Mouse (Mus musculus): ENCODE results near the gene Nubp2.

Gene Nubp2

DNA sequence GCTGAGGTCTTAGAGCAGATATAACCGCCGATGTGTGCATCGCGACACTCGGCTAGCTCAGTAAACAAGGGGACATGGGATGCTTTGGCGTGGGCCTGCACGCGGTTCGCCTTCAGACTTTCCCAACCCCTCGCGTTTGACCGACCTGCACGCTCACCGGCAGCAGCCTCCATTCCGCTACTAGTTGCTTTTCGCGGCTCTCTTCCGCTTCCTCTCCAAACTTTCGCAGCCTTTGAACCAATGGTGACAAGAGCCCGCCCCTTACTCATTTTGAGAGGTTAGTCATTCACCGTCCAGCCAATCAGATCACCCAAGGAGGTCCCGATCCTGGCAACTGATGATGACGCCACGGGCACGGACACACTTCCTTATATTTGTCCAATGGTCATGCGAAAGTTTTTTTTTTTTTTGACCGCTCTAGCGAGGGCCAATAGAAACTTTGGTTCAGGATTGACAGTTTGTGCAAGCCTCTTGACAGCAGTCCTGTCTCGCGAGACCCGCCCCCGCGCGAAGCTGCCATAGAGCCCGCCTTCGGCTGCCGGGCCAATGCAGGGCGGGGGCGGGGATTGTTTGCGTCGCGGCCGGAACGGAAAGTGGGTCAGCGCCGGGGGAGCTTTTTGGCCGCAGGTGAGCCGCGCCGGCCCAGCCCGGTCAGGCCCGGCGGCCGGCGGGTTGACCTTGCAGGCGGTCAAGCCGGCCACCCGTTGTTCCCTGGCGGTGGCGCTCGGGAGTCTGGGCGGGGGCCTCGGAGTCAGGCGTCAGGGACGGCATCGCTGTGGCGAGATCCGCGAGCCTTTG is at the start of gene Nubp2, which contains the start of gene Spsb3:
Nubp2 (minus strand) TSS at position 216 of the 798 bp plus-strand sequence.
Spsb3 (plus strand) TSS at position 510 of the 798 bp plus-strand sequence.
- DNase-seq: peak; percentile 99

DNA sequence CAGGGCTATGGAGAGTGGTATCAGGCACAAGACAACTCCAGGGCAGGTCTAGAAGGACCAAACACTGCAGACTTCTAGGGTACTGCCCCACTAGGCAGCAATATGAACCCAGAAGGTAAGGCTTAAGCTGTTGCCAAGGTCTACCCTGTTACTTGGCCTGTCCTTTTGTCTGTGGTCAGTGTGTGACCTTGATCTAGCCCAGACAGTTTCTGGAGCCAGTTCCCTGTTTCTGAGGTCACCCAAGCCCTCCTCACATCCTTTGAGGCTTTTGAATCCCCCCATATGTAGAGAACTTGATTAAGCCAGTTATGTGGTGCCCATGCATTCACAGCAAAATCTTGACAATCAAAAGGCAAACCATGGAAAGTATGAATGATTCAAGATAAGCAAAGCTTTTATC is 49.5 kb upstream of the Nubp2 start:
- no peak for DNase-seq

DNA sequence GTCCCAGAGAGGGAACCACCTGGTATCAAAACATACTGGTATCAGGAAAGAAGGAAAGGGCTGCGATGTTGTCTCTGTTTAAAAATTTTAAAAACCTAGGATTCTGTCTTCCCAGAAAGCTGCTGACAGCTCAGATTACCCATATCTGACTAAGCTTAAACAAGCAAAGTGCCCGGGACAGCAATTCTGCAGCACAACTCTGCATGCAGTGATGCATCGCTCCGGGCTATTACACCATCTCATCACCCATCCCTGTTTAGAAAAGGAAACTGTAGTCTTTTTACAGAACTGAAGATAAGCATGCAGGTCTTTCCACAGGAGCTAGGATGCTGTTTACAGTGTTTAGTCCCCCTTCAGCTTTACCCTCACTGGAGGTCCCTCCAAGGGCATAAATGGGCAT is 48.8 kb upstream of the Nubp2 start:
- DNase-seq: no peak

DNA sequence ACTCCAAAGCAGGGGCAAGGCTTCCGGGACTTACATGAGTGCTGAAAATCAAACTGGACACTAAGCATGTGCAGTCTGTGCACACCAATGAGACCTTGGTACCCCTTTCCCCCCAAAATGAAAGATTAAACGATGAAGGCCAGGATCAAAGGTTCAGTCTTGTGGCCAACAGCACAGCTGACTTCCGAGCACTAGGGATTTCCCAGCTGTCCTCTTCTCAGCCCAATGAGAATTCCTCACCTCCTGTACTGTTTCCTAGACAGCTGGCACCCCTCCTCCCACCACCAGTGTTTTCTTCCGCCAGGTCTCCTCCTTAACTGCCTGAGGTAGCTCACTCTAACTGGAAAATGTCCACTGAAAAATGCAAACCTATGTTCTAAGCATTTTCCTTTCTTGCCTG is 47.0 kb upstream of the Nubp2 start:
- no peak for DNase-seq

DNA sequence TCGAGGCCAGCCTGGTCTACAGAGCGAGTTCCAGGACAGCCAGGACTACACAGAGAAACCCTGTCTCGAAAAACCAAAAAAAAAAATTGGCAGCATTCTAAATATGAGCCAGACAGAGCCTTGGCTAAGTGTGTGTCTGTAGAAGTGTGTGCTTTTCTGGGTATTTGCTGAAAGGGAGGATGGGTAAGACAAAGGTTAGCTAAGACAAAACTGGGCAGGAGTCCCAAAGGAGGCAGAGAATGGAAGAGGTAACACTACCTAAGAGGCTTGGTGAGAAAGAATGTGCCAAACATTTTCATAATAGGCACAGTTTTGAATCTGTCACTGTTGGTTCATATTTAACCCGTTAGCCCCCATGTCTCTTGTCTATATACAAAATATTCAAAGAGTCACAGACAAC is 46.3 kb upstream of the Nubp2 start:
- no peak for DNase-seq

DNA sequence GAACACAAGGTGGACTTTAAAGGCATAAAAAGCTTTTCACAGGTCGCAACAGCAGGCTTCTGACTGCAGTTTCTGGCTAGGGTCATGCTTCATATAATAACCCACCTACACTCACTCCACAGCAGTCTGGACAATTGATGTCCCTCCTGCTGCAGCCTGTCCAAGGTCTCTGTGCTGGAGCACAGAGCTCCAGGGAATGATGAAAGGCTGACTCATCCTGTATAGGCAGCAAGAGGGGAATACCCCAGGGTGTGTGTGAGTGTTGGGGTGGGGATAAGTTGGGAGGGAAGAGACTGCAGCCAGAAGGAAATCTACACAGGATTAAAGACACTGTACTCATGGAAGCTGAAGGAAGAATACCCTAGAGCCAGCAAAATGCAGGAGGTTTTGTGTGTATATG is 43.4 kb upstream of the Nubp2 start:
- DNase-seq: no peak

DNA sequence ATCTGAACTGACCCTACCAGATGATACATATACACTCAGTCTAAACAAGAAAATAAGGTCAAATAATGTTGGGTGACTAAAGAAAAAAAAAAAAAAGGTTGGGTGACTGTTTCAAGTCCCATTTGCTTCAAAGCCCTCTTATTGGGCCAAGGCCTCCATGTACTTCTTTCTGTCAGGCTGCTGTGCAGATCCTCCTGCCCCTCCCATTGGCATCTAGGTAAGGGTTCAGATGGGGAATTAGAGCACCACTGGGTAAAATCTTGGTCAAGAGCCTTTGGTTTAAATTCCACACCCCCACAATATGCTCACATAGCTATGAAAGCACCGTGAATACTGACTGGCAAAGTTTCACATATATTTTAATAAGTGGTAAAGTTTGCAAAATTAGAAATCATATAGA is 37.1 kb upstream of the Nubp2 start:
- DNase-seq: no peak

DNA sequence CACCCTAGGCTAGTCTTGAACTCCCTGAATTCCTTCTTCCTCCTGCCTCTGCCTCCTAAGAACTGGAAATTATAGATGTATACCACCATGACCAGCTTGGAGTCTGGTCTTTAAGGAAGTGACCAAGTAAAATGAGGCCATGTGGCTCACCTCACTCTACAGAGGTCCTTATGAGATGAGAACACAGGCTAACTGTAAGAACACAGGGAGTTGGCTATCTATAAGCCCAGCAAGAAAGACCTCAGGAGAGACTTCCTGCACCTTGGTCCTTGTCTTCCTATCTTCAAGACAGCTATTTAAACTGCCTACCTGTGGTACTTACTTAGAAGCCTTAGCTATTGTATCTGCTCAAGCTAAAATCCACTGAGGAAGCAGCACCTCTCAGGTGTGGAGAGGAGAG is 27.8 kb upstream of the Nubp2 start:
- no peak for DNase-seq

DNA sequence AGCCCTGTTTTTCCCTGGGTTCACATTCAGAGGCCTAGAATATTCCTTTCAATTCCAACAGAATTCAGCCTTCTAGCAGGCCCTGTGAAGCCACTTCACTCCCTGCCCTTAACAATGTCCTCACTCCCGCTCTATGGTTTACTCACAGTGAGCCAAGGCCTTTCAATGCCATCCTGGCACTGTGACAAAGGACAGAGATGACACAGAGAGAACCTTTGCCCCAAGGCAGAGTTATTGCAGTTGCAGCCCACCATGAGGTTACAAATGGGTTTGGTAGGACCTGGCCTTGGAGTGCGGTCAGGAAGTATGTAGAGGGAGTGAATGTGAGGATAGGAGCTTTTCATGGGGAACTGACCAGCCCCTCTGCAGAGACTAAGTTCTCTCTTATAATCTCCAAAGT is 21.4 kb upstream of the Nubp2 start:
- no peak for DNase-seq

DNA sequence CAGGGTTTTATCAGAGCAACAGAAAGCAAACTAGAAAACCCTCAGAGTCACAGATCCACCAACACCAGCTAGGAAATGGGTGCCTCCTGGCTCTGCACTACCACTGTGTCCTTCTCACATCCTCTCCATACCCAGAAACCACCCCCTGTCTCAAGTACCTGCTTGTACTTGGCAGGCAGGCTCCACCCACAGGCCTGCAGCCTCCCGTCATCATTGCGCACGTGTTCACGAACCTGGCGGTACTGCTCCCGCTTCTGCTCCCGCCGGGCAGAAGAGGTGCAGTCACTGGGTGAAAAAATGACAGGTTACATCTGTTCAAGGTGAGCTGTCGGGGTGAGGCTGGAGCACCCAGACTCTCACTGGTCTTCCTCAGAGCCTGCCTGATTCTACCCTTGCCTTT is 17.6 kb upstream of the Nubp2 start:
- DNase-seq: no peak

DNA sequence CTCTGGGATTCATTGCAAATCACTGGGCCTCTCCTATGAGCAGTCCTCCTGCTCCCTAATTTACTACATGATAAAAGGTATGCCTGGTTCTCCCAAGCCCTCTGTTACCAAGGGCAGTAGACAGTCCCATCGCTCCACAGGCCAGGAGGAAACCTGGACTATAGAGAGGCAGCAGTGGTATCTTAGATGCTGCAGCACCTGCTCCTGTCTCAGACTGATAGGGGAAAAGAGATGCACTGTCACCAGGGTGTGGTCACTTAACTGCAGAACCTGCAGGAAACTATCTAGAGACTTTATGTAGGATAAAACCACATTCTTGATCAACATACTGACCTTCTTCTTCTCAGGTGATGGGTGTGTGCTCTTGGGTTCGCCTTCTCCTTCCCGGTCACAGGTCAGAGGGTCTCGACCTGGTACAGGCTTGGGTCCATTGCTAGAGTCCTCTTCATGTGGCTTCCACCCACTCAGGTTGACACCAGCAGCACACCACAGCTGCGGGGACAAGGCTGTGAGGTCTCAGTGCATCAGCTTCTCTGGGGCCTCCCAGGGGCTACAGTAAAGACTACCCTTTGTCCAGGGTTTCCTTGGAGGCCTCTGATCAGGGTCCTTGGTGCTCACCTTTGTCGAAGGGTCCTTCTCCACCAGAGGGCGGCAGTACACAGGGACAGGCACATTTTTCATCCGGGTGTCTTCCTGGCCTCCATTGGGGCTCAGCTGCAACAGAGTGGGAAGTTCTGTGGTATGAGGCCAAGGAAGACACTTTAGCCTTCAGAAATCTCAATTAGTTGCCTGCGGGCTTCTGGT is 16.7 kb upstream of the Nubp2 start:
- DNase-seq: peak; percentile 54 to 74

DNA sequence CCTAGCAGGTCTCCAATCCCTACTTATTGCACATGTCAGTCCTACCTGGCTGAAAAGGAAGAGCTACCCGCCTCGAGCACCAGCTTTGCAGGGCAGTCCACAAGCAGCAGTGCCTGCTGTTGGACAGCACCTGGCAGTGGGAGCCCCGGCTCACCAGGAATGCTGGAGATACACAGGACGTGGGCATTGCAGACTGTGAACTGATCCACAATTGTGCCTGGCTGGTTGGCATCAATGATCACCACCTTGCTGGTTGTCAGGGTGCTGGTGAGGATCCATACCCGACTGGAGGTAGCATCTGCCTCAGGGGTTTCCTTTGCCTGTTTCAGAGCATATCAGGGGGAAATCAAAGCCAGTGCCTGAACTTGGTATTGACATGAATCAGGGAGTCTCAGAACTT is 16.0 kb upstream of the Nubp2 start:
- DNase-seq: no peak

DNA sequence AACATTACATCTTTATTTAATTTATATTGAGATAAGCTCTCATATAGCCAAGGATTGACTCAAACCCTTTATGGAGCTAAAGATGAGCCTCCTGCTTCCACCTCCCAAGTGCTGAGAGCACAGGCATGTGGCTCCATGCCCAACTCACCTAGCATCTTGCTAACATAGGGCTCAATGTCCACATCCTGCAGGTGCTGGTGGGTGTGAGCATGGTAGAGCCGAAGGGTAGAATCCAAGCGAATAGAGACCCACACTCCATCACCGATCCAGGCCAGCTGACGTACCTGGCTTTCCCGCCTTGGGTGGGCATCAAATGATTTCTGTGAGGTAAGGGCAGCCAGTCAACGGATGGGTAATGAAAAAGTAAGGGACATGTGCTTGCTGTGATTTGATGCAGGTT is 13.9 kb upstream of the Nubp2 start:
- DNase-seq: no peak

DNA sequence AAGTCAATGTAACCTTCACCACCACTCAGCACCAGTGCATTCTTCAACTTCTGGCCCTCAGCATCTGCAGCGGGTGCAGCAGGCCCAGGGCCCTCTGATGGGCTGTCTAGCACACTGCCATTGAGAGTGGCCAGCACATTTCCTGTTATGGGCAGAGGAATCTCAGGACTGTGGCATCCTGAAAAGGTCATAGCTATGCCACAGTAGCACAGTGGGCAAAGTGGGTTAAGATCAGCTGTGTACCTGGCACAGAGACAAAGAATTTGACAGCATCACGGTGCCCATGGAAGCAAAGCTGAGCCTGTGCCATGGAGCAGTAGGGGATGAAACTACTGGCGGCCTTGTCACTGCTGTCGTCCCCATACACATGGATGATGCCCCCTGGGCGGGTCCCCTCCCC is 13.0 kb upstream of the Nubp2 start:
- DNase-seq: no peak

DNA sequence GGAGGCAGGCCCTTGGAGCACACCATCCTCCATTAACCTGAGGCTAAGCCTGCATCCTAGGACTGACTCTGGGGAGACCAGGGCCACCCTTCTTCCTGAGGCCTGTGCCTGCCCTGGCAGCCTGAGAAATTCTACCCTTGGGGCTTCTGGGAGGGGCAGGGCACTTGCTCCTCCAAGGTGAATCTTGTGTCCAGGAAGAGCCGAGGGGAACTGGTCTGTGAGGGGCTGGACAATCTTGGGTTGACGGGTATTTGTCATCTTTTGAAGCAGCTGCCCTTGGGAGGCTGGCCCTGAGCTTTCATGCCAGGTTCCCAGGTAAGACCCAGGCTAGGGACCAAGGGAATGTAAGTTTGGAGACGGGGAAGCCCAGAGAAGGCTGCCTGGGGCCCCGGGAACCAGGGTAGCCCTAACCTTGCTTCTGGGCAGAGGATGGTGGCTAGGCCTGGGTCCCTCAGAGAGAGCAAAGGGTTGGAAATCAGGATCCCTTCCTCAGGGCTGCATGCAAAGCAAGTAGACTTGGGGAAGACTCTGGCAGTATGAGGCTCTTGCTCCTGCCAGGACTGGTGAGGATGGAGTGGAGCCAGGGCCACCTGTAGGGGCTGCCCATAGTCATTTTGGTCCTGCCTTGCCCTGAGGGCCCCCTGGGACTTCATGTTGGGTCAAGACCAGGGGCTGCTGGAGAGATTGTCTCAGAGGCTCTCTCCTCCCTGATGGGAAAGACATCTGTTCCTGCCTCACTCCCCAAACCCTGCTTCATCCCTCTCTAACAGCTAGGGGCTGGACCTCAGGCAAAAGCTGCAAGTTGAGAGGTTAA is 12.1 kb upstream of the Nubp2 start:
- peak; percentile 44 to 54 for DNase-seq

DNA sequence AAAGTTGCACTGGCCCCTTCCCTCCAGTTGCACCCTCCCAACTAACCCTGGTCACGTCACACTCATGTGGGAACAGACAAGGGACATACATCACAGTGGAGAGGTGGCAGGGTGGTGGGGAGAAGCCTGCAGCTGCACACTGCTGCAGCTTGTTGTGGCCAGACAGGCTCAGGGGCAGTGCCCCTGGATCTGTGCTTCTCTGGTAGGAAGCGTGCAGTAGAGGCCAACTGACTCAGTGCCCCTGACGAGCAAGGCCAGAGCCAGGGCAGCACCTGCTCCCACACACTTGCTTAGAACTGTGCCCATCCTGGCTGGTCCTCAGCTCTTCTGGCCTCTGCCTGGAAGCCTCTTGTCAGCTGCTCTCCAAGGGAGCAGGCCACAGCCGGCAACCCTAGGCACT is 11.5 kb upstream of the Nubp2 start:
- DNase-seq: peak in 1 of 2 experiments; percentile 32

DNA sequence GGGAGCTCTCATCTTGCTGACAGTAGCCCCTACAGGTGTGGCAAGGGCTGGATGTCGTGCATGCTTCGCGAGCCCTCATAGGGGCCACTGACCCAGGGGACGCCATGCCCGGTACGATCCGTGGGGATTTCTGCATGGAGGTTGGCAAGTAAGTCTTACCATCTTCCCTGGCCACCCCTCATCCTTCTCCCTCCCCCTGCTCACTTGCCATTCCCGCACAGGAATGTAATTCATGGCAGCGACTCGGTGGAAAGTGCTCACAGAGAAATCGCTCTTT is 10.8 kb upstream of the Nubp2 start:
- no peak for DNase-seq

DNA sequence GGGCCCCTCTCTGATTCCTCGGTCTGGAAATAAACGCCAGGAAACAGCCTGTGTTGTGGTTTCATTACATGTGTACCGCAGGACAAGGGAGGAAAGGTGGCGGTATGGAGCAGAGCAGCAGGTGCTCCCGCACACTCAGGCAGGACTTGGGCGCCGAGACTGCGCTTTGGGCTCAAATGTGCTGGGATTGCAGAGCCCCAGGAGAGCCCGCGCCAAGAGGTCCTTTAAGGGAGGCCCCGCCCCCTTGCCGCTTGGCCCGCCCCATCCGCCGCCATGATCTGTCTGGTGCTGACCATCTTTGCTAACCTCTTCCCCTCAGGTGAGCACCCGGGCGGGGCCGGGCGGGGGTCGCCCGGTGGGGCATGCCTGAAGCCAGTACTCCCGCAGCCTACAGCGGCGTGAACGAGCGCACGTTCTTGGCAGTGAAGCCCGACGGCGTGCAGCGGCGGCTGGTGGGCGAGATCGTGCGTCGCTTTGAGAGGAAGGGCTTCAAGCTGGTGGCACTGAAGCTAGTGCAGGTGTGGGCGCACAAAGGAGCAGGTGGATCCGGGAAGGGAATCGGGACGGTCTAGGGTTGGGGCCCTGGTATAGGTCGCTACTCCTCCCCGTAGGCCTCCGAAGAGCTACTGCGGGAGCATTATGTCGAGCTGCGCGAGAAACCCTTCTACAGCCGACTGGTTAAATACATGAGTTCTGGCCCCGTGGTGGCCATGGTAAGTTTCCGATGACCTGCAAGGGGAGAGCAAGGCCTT is 10.3 kb upstream of the Nubp2 start, which contains the start of gene Nme3:
Nme3 (plus strand) TSS at position 260 of the 752 bp plus-strand sequence.
- DNase-seq: peak; percentile 82 to 85

DNA sequence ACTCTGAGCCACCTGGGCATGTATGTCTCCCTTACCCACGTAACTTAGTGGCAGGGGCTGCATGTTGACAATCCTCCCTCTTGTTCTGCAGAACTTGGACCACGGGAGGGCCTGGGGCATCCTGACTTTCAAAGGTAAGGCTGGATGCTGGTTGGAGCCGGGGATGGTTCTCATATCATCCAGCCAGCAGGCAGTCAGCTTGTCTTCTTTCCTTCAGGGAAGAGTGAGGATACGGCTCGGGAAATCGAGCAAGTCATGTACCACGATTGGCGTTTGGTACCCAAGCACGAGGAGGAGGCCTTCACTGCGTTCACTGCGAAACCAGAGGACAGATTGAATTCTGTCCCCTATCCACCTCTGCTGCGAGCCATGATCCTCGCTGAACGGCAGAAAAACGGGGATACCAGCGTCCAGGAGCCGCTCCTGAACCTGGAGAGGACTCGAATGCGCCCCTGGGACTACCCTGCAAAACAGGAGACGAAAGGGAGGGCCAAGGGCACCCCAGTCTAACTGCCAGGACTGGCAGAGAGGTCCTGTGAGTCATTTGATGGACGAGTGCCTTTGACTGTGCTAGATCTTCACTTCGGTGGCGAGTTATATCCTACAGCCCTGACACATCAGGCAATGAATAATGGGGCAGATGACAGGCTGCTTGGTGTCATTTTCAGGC is 9.6 kb upstream of the Nubp2 start:
- DNase-seq: peak in 1 of 2 experiments; percentile 43

DNA sequence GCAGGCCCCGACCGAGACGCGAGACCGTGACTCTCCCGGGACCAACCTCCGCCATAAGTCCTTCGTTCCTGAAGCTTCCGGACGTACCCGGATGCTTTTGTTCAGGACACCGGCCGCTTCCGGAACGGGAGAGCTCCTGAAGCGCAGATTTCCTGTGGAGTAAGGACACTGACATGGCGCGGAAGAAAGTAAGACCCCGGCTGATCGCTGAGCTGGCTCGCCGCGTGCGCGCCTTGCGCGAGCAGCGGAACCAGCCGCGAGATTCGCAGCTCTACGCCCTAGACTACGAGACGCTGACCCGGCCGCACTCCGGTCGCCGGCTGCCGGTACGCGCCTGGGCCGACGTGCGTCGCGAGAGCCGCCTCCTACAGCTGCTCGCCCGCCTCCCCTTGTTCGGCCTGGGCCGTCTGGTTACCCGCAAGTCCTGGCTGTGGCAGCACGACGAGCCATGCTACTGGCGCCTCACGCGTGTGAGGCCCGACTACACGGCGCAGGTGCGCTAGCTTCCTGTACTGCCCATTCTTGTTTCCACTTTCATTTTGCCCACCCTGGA is 8.9 kb upstream of the Nubp2 start, which contains the start of the genes Eme2 and Mrps34:
Eme2 (minus strand) TSS at position 93 of the 553 bp plus-strand sequence.
Mrps34 (plus strand) TSS at position 122 of the 553 bp plus-strand sequence.
- peak; percentile 87 to 88 for DNase-seq

Measured in cerebellum, postnatal 14 days (tissue).